Mouse (Mus musculus): Measurements from ENCODE around the gene Atg7.

DNA sequence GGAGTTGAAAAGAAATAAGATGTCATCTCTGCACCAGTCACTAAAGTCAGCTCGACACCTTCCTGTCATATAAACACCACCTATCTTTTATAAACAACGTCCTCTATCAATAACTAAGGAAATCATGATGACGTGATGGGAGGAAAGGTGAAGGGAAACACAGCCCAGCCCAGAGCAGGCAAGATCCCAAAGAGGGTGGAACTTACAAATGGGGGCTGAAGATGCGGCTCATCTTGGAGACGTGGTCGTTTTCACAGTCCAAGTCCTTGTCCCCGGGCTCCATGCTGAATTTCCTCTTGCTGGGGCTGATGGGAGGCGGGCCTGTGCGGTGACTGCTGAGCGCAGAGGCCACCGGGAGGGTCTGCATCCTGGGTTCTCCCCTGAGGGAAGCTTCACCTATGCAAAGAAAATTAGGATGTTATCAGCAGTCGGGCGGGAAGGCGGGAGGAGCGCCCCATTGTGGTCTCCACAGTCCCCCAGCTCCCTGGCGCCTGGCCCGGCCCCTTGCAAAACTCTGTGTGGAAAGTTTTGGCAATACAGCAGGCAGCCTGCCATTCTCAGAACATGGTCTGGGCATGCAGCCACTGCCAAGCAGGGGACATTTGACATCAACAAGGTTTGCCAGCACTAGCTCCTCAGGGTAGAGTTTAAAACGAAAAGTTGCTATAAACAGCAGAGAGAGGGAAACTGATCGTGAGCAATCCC, 247.7 kb downstream of the Atg7 start:
- TF ChIP-seq POLR2A (IDR thresholded peaks at IDR 0.05; ENCODE audit: low read depth, low read length) = no peak
- no peak for TF ChIP-seq CTCF (IDR thresholded peaks at IDR 0.05; ENCODE audit: extremely low read depth, insufficient read length, insufficient replicate concordance, low read depth, low read length)

Measured in small intestine, adult 2 months (tissue).